Mouse (Mus musculus) midbrain, embryonic 14.5 days (tissue): ENCODE measurements around the gene Noa1. TPM values are rescaled to one million over a fixed set of nuclear protein-coding genes. Genes with fewer than 3 reads are reported as not detected.

ENCODE experiments used
- ATAC-seq: fragments of 200-750 bp; cut with Nextera tagmentation; 2 replicates; pipeline ENCODE4 v1.8.0; 2017; ENCODE audit warnings: moderate number of reproducible peaks, moderate library complexity; ENCODE audit not compliant: low FRiP score, low TSS enrichment
- DNase-seq: peaks from one replicate; pipeline ENCODE4 v3.0.0-alpha.2; 2015
- H3K27ac ChIP-seq: fragments of 300-500 bp; sonication (generic); replicated peaks from 2 replicates; pipeline ENCODE4 v1.5.1; 2014; ENCODE audit warnings: mild to moderate bottlenecking, low read depth, low read length, moderate library complexity
- H3K27me3 ChIP-seq: fragments of 300-500 bp; sonication (generic); 2 replicates; pipeline ENCODE4 v1.6.1; 2014; ENCODE audit warnings: low read length, control low read depth, mixed read lengths; ENCODE audit not compliant: control insufficient read depth, insufficient read depth
- H3K36me3 ChIP-seq: fragments of 300-500 bp; sonication (generic); 2 replicates; pipeline ENCODE4 v1.6.1; 2014; ENCODE audit warnings: low read length, control low read depth; ENCODE audit not compliant: control insufficient read depth, insufficient read depth
- H3K4me1 ChIP-seq: fragments of 300-500 bp; sonication (generic); 2 replicates; pipeline ENCODE4 v1.6.1; 2014; ENCODE audit warnings: mild to moderate bottlenecking, antibody characterized with exemption, low read length, control low read depth; ENCODE audit not compliant: control insufficient read depth, insufficient read depth
- H3K4me2 ChIP-seq: fragments of 300-500 bp; sonication (generic); 2 replicates; pipeline ENCODE4 v1.6.1; 2014; ENCODE audit warnings: mild to moderate bottlenecking, low read length, moderate library complexity
- H3K4me3 ChIP-seq: fragments of 300-500 bp; sonication (generic); replicated peaks from 2 replicates; pipeline ENCODE4 v1.5.1; 2014; ENCODE audit warnings: low read depth, low read length
- H3K9ac ChIP-seq: fragments of 300-500 bp; sonication (generic); replicated peaks from 2 replicates; pipeline ENCODE4 v1.6.1; 2014; ENCODE audit warnings: mild to moderate bottlenecking, low read length, moderate library complexity
- H3K9me3 ChIP-seq: fragments of 300-500 bp; sonication (generic); 2 replicates; pipeline ENCODE4 v1.6.1; 2016; ENCODE audit warnings: low read length, control low read depth, mixed read lengths; ENCODE audit not compliant: control insufficient read depth
- WGBS: fragments of 180-500 bp; shearing (Covaris S2); extraction: QIAGEN DNeasy Blood & Tissue Kit; methylation state at CpG from one replicate; pipeline ENCODE4 v1.1.7; 2014; 5-methylcytosine and 5-hydroxymethylcytosine counted together
- polyA plus RNA-seq: library from polyadenylated mRNA; unstranded; fragments of >200 nt; fragmentation: Nextera tagmentation; extraction: Ambion mirVana; gene quantifications from 2 replicates; pipeline ENCODE4 v1.2.1, GENCODE M21; 2014

Noa1 gene
- polyA plus RNA-seq, 1 experiment from 2014 or later, result 35.9 TPM

GRCm38 (mm10) chr5:77301296-77301903, 8.5 kb downstream of the Noa1 start:
- no peak overlapping the region for H3K4me3 ChIP-seq
- DNase-seq (no peak), ATAC-seq (no peak)
- H3K4me1 ChIP-seq, result no peaks in the 10 kb centered on the region
- no peak overlapping the region for H3K27ac ChIP-seq
- 96% methylated on average over 6 of the region's 6 CpGs for WGBS
- no peak overlapping the region for H3K9ac ChIP-seq
- H3K27me3 ChIP-seq, result no peaks in the 10 kb centered on the region
- peaks cover 58% of the 10 kb centered on the region for H3K36me3 ChIP-seq
- no peak overlapping the region for H3K4me2 ChIP-seq
- no peaks in the 10 kb centered on the region for H3K9me3 ChIP-seq

- Histone ChIP-seq H3K27ac (no peak overlapping the region), H3K9ac (no peak overlapping the region), H3K27me3 (no peaks in the 10 kb centered on the region), H3K4me2 (no peak overlapping the region), H3K36me3 (peaks cover 49% of the 10 kb centered on the region), H3K4me1 (no peaks in the 10 kb centered on the region), H3K9me3 (no peaks in the 10 kb centered on the region), H3K4me3 (no peak overlapping the region)
- ATAC-seq, result no peak
- no peak for DNase-seq
- WGBS, result 95% methylated on average over 2 of the region's 2 CpGs
These were observed 10.4 kb downstream of the Noa1 start for GRCm38 (mm10) chr5:77299486-77299885.

DNA sequence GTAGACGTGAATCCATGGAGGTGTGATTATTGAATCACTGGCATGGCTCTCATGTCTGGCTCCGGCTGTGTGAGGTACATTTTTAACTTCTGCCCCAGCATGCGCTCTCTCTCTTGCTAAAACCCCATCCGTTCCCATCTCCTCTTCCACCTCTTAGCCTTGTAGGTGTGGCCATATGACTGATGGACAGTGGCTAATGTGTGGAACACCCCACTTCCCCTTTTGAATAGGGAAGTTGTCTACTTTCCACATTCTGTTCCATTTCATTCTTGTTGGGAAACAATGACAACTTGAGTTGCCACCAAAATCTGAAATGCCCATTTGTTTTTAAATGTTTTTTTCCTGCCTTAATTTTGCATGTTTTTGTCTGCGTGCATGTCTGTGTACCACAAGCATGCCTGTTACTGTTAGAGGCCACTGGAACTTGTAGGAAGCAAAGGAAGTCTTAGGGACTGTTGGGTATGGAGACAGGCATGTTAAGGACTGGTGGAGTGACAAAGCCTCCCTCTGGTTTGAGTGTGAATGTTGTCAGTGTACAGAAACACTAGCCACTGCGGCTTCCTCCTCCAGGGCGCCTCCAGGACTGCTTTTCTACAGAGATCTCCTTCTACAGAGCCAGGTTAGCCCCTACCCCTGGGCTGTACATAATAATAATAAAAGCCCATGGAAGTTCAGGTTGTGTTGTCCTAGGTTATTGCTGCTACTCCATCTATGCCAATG, 16.9 kb downstream of the Noa1 start:
- no peak overlapping the region for H3K9ac ChIP-seq
- H3K4me3 ChIP-seq, result no peak overlapping the region
- no peaks in the 10 kb centered on the region for H3K9me3 ChIP-seq
- no peaks in the 10 kb centered on the region for H3K27me3 ChIP-seq
- DNase-seq (no peak), ATAC-seq (no peak)
- no peaks in the 10 kb centered on the region for H3K4me1 ChIP-seq
- no peak overlapping the region for H3K27ac ChIP-seq
- H3K4me2 ChIP-seq, result no peak overlapping the region
- H3K36me3 ChIP-seq, result peaks cover 69% of the 10 kb centered on the region
- WGBS, result 95% methylated on average over 7 of the region's 7 CpGs

DNA sequence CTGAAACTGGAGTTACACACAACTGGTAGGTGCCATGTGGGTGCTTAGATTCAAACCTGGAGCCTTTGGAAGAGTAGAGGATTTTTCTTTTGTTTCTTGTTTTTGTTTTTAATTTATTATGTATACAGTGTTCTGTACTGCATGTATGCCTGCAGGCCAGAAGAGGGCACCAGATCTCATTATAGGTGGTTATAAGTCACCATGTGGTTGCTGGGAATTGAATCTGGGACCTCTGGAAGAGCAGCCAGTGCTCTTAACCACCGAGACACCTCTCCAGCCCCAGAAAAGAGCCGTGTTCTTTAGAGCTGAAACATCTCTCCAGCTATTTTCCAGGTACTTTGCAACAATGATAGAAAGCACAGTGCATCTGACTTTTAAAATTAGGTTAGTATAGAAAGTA, 19.3 kb downstream of the Noa1 start:
- Histone ChIP-seq H3K27me3 (no peaks in the 10 kb centered on the region), H3K9ac (no peak overlapping the region), H3K36me3 (peaks cover 61% of the 10 kb centered on the region), H3K4me3 (no peak overlapping the region), H3K4me2 (no peak overlapping the region), H3K27ac (no peak overlapping the region), H3K4me1 (no peaks in the 10 kb centered on the region), H3K9me3 (no peaks in the 10 kb centered on the region)
- DNase-seq (no peak), ATAC-seq (no peak)
- WGBS, result 91% methylated on average over 2 of the region's 2 CpGs

- no peak for DNase-seq
- H3K9ac ChIP-seq, result no peak overlapping the region
- no peaks in the 10 kb centered on the region for H3K9me3 ChIP-seq
- no peak for ATAC-seq
- no peak overlapping the region for H3K27ac ChIP-seq
- no peaks in the 10 kb centered on the region for H3K27me3 ChIP-seq
- 92% methylated on average over 8 of the region's 8 CpGs for WGBS
- no peaks in the 10 kb centered on the region for H3K4me1 ChIP-seq
- peaks cover 58% of the 10 kb centered on the region for H3K36me3 ChIP-seq
- no peak overlapping the region for H3K4me3 ChIP-seq
- no peak overlapping the region for H3K4me2 ChIP-seq
These were observed 20.2 kb downstream of the Noa1 start for GRCm38 (mm10) chr5:77289686-77290085.

- Histone ChIP-seq H3K4me1 (no peaks in the 10 kb centered on the region), H3K36me3 (peaks cover 50% of the 10 kb centered on the region), H3K27me3 (no peaks in the 10 kb centered on the region), H3K4me3 (no peak overlapping the region), H3K9me3 (no peaks in the 10 kb centered on the region), H3K4me2 (no peak overlapping the region), H3K9ac (no peak overlapping the region), H3K27ac (no peak overlapping the region)
- ATAC-seq (no peak), DNase-seq (no peak)
- 86% methylated on average over 6 of the region's 6 CpGs for WGBS
These were observed 22.0 kb downstream of the Noa1 start for GRCm38 (mm10) chr5:77287901-77288300.

GRCm38 (mm10) chr5:77286904-77287303, 23.0 kb downstream of the Noa1 start:
- WGBS, result 75% methylated on average over 5 of the region's 5 CpGs
- no peak overlapping the region for H3K9ac ChIP-seq
- H3K9me3 ChIP-seq, result no peaks in the 10 kb centered on the region
- H3K4me2 ChIP-seq, result no peak overlapping the region
- no peak overlapping the region for H3K27ac ChIP-seq
- H3K36me3 ChIP-seq, result peaks cover 50% of the 10 kb centered on the region
- no peaks in the 10 kb centered on the region for H3K27me3 ChIP-seq
- DNase-seq, result no peak
- H3K4me1 ChIP-seq, result no peaks in the 10 kb centered on the region
- no peak overlapping the region for H3K4me3 ChIP-seq
- no peak for ATAC-seq

DNA sequence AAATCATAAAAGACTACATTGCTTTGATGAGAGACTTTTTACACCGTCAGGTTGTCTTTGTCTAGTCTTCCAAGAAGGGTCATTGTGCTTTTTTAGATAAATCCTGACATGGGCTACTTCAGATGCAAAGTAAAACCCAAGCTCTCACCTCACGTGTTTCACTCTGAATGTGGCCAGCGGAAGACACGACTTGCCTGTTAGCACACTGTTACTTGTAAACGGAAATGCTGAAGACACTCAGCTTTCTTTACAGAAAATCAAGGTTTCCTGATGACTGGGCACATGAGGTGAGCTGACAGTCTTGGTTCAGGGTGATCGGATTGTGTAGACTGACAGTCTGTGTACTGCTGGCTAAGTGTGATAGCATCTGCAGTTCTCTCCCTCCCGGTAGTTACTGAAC, 24.2 kb downstream of the Noa1 start:
- Histone ChIP-seq H3K9ac (no peak overlapping the region), H3K9me3 (no peaks in the 10 kb centered on the region), H3K36me3 (peaks cover 58% of the 10 kb centered on the region), H3K4me1 (no peaks in the 10 kb centered on the region), H3K27ac (no peak overlapping the region), H3K4me3 (no peak overlapping the region), H3K4me2 (no peak overlapping the region), H3K27me3 (no peaks in the 10 kb centered on the region)
- WGBS, result 79% methylated on average over 7 of the region's 7 CpGs
- ATAC-seq (no peak), DNase-seq (no peak)

DNA sequence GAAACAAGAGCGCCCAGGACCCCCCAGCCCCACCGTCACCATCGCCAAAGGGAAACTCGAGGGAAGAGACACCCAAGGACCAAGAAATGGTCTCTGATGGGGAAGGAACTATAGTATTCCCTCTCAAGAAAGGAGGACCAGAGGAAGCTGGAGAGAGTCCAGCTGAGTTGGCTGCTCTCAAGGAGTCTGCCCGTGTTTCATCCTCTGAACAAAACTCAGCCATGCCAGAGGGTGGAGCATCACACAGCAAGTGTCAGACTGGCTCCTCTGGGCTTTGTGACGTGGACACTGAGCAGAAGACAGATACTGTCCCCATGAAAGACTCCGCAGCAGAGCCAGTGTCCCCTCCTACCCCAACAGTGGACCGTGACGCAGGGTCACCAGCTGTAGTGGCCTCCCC, 27.6 kb downstream of the Noa1 start:
- ATAC-seq (no peak), DNase-seq (no peak)
- H3K27ac ChIP-seq, result no peak overlapping the region
- no peaks in the 10 kb centered on the region for H3K9me3 ChIP-seq
- H3K9ac ChIP-seq, result no peak overlapping the region
- no peak overlapping the region for H3K4me2 ChIP-seq
- no peak overlapping the region for H3K4me3 ChIP-seq
- WGBS, result 87% methylated on average over 9 of the region's 9 CpGs
- no peaks in the 10 kb centered on the region for H3K4me1 ChIP-seq
- H3K27me3 ChIP-seq, result no peaks in the 10 kb centered on the region
- peaks cover 42% of the 10 kb centered on the region for H3K36me3 ChIP-seq
